Mouse (Mus musculus) MEL (cell line): ENCODE measurements at regions not wholly inside any gene's neighbourhood (a gene's known extent, or its start where the extent isn't known, plus 50 kb on each side); places are given as distances from the start of the nearest gene placed in this dataset.

Source experiments
- CTCF ChIP-seq, 3 experiments: IDR thresholded peaks in 2 of 3; conservative IDR thresholded peaks in 1 of 3; 2 replicates each; pipeline ENCODE4 v1.5.1; 2011 to 2012; ENCODE audit warnings: low read length in 3 of 3, low read depth in 2 of 3, mild to moderate bottlenecking in 2 of 3, improper control_type of control experiment in 1 of 3, inconsistent platforms in 1 of 3, mixed read lengths in 1 of 3, moderate library complexity in 1 of 3; ENCODE audit not compliant: control insufficient read depth in 1 of 3, insufficient read depth in 1 of 3, poor library complexity in 1 of 3, severe bottlenecking in 1 of 3
- ZMIZ1 ChIP-seq: IDR thresholded peaks from 2 replicates; pipeline ENCODE4 v1.6.1; 2012; ENCODE audit warnings: low read depth, mild to moderate bottlenecking, inconsistent platforms, low read length, improper control_type of control experiment, moderate library complexity

DNA sequence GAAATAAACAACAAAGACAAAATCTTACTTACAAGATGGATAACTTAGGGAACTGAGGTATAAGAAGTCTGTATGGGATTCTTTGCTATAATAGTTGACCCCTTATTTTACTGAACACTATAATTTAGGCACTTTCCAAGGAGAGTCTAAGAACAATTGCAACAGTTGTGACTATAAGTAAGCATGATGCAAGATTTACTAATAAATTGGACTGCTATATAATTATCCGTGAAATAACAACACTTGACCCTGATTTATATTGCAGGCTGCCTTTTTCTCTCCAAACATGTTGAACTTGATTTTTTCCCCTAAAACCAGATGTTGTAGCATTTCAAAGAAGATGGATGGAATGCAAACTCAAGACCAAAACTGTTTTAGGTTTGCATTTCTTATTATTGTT, 237.2 kb upstream of the Mef2c start:
- TF ChIP-seq ZMIZ1 (no peak), CTCF (IDR thresholded peaks at IDR 0.05 in 2 of 3, conservative IDR thresholded peaks at IDR 0.05 in 1 of 3; ENCODE audit: control insufficient read depth in 1 of 3, insufficient read depth in 1 of 3, low read depth in 2 of 3, low read length in 3 of 3, poor library complexity in 1 of 3, severe bottlenecking in 1 of 3) (no peak)
